Mouse (Mus musculus) cerebellum, postnatal 4 days (tissue): ENCODE results near the gene Plin5.
"Not testable (repeated sequence)": the region's sequence is repeated elsewhere in the genome, so short reads cannot be mapped to it uniquely, and the experiment has no call there.

Source experiments
- DNase-seq, 2 experiments: peaks; one replicate each; pipeline ENCODE4 v3.0.0; 2022; ENCODE audit warnings: low spot score in 2 of 2, mixed read lengths in 1 of 2

Plin5 gene

GRCm38 (mm10) chr17:56074097-56074826, 43.1 kb downstream of the Plin5 start:
- peak; percentile 46 to 68 for DNase-seq

DNA sequence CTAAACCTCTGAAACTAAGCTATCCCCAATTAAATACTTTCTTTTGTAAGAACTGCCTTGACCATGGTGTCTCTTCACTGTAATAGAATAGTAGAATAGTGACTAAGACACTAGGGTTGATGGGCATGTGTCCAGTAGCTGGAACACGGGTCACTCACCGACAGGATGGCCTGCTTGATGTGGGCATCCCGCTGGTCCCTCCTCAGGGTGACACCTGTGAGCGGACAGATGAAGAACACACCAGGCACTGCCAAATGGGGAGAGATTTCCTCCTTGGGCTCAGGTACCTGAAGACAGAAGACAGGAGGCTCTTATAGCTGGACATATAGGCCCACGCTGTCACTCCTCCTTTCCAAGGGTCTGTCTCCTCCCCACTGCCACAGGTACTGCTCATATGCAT, 45.2 kb downstream of the Plin5 start:
- DNase-seq: no peak

GRCm38 (mm10) chr17:56071126-56071525, 46.3 kb downstream of the Plin5 start:
- DNase-seq: no peak

GRCm38 (mm10) chr17:56069066-56069465, 48.3 kb downstream of the Plin5 start:
- no peak for DNase-seq

DNA sequence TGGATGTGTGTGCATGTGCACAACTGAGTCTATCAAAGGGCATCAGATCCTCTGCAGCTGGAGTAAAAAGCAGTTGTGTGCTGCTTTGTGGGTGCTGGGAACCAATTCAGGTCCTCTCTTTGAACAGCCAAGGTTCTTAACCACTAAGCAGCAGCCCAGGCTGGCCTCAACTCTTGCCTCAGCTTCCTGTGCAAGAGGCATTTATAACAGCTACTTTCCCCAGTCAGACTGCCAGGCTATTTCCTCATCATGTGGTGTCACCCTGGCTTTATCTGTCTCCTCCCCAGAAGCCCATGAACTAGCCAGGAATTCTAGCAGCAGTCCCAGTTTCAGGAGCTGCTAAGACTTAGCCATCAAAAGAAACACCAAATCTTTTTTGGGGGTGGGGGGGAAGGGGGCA, 50.9 kb downstream of the Plin5 start:
- no peak for DNase-seq

DNA sequence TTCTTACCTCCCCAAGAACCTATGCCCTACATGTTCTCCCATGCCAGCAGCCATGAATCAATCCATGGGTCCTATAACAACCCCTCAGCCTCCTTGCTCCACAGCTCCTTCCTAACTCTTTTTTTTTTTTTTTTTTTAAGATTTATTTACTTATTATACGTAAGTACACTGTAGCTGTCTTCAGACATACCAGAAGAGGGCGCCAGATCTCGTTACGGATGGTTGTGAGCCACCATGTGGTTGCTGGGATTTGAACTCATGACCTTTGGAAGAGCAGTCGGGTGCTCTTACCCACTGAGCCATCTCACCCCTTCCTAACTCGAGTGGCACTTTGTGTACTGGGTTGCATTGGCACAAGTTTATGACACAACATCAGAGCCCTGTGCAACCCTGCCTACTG, 51.7 kb downstream of the Plin5 start:
- DNase-seq: not testable (repeated sequence)

DNA sequence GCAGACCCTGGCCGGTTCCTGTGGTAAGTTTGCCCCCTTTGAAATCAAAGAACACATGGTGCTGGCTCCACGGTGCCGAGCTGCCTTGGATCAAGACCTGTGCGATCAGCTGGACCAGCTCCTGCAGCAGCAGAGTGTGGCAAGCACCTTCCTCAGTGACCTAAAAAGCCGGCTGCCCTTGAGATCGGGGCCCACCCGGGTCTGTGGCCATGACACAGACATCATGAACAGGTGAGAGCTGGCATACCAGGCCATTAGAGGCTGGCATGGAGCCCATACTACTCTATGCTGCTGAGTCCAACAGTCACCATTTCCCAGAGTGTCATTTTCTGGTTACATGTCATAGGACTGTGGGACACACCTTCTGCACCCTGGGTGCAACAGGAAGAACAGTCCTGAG, 55.3 kb downstream of the Plin5 start:
- no peak for DNase-seq
